Mouse (Mus musculus) midbrain, embryonic 11.5 days (tissue): ENCODE data around the gene Olfr616. TPM values are rescaled to one million over a fixed set of nuclear protein-coding genes. Genes with fewer than 3 reads are reported as not detected.
"Not testable (repeated sequence)": the region's sequence is repeated elsewhere in the genome, so short reads cannot be mapped to it uniquely, and the experiment has no call there.

ENCODE experiments used
- ATAC-seq: fragments of 200-750 bp; cut with Nextera tagmentation; 2 replicates; pipeline ENCODE4 v1.8.0; 2017; ENCODE audit warnings: moderate TSS enrichment, moderate library complexity; ENCODE audit not compliant: low FRiP score
- DNase-seq: peaks from one replicate; pipeline ENCODE4 v3.0.0; 2015; ENCODE audit warnings: low spot score; ENCODE audit errors: missing footprints
- H3K27ac ChIP-seq: fragments of 300-500 bp; sonication (generic); 2 replicates; pipeline ENCODE4 v1.5.1; 2014; ENCODE audit warnings: low read depth, low read length
- H3K27me3 ChIP-seq: fragments of 300-500 bp; sonication (generic); 2 replicates; pipeline ENCODE4 v1.6.1; 2014; ENCODE audit warnings: mild to moderate bottlenecking, low read length, moderate library complexity, mixed read lengths; ENCODE audit not compliant: control insufficient read depth, insufficient read depth
- H3K36me3 ChIP-seq: fragments of 300-500 bp; sonication (generic); 2 replicates; pipeline ENCODE4 v1.6.1; 2014; ENCODE audit warnings: mild to moderate bottlenecking, low read length, moderate library complexity, mixed read lengths; ENCODE audit not compliant: control insufficient read depth, insufficient read depth
- H3K4me1 ChIP-seq: fragments of 300-500 bp; sonication (generic); 2 replicates; pipeline ENCODE4 v1.6.1; 2014; ENCODE audit warnings: low read length; ENCODE audit not compliant: control insufficient read depth, insufficient read depth
- H3K4me2 ChIP-seq: fragments of 300-500 bp; sonication (generic); 2 replicates; pipeline ENCODE4 v1.6.1; 2014; ENCODE audit warnings: mild to moderate bottlenecking, moderate library complexity
- H3K4me3 ChIP-seq: fragments of 300-500 bp; sonication (generic); 2 replicates; pipeline ENCODE4 v1.5.1; 2014; ENCODE audit warnings: low read depth, low read length
- H3K9ac ChIP-seq: fragments of 300-500 bp; sonication (generic); 2 replicates; pipeline ENCODE4 v1.6.1; 2014; ENCODE audit warnings: low read length
- H3K9me3 ChIP-seq: fragments of 300-500 bp; sonication (generic); 2 replicates; pipeline ENCODE4 v1.6.1; 2016; ENCODE audit warnings: low read length; ENCODE audit not compliant: control insufficient read depth
- WGBS: fragments of 180-500 bp; shearing (Covaris S2); extraction: QIAGEN DNeasy Blood & Tissue Kit; methylation state at CpG from one replicate; pipeline ENCODE4 v1.1.7; 2014; 5-methylcytosine and 5-hydroxymethylcytosine counted together
- polyA plus RNA-seq: library from polyadenylated mRNA; unstranded; fragments of >200 nt; fragmentation: Nextera tagmentation; extraction: Ambion mirVana; gene quantifications from 2 replicates; pipeline ENCODE4 v1.2.1, GENCODE M21; 2014

The Olfr616 gene
- polyA plus RNA-seq = not detected in 2 replicates

GRCm38 (mm10) chr7:103569043-103569442 is at the start of gene Olfr616:
TSS of gene Olfr616 (minus strand) at chr7:103569143.
- Histone ChIP-seq H3K4me3 (no peak within 1 kb of the TSS), H3K27ac (no peak within 1 kb of the TSS), H3K36me3 (no peaks in the 10 kb centered on the region), H3K4me1 (no peaks in the 10 kb centered on the region), H3K27me3 (no peaks in the 10 kb centered on the region), H3K9me3 (no peaks in the 10 kb centered on the region), H3K9ac (no peak within 1 kb of the TSS), H3K4me2 (no peak within 1 kb of the TSS)
- no peak for DNase-seq
- WGBS = 85% methylated on average over 3 of the region's 3 CpGs
- ATAC-seq = no peak

DNA sequence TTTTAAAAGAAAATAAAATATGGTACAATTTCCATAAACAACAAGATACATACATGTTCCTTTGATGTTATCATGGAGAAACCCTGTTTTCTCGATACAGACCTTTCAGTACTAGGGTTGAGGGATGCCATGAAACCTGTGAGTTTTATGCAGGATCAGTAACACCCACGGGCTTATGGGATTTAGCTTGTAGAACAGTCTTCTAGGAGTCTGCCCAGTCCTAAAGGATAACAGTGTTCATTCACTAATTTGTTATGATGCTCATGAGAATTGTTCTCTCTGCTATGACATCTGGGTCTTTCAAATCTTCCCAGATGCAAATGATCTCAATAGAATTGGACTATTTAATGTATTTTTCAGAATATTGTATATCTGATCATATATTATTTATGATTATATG is 43.5 kb upstream of the Olfr616 start, which contains the start of gene Olfr620:
TSS of gene Olfr620 (minus strand) at position 101 of the 400 bp plus-strand sequence.
- Histone ChIP-seq H3K27me3 (no peaks in the 10 kb centered on the region), H3K4me3 (no peak within 1 kb of the TSS), H3K4me2 (no peak within 1 kb of the TSS), H3K4me1 (no peaks in the 10 kb centered on the region), H3K9ac (no peak within 1 kb of the TSS), H3K9me3 (no peaks in the 10 kb centered on the region), H3K36me3 (no peaks in the 10 kb centered on the region), H3K27ac (no peak within 1 kb of the TSS)
- 82% methylated on average over 2 of the region's 2 CpGs for WGBS
- no peak for DNase-seq
- ATAC-seq = no peak

- H3K4me2 ChIP-seq = no peak overlapping the region
- no peak overlapping the region for H3K4me3 ChIP-seq
- DNase-seq (no peak), ATAC-seq (no peak)
- no peak overlapping the region for H3K27ac ChIP-seq
- no peaks in the 10 kb centered on the region for H3K36me3 ChIP-seq
- no peaks in the 10 kb centered on the region for H3K9me3 ChIP-seq
- WGBS = 91% methylated on average over 2 of the region's 2 CpGs
- no peaks in the 10 kb centered on the region for H3K27me3 ChIP-seq
- no peak overlapping the region for H3K9ac ChIP-seq
- no peaks in the 10 kb centered on the region for H3K4me1 ChIP-seq
Observed at GRCm38 (mm10) chr7:103607425-103607824, 38.5 kb upstream of the Olfr616 start.

GRCm38 (mm10) chr7:103600275-103600674 is 31.3 kb upstream of the Olfr616 start, which contains the start of gene Olfr619:
TSS of gene Olfr619 (plus strand) at chr7:103600575.
- Histone ChIP-seq H3K27ac (no peak within 1 kb of the TSS), H3K36me3 (no peaks in the 10 kb centered on the region), H3K27me3 (no peaks in the 10 kb centered on the region), H3K9ac (no peak within 1 kb of the TSS), H3K4me3 (no peak within 1 kb of the TSS), H3K9me3 (no peaks in the 10 kb centered on the region), H3K4me1 (no peaks in the 10 kb centered on the region), H3K4me2 (no peak within 1 kb of the TSS)
- ATAC-seq (no peak), DNase-seq (no peak)

GRCm38 (mm10) chr7:103589803-103590202 is 20.9 kb upstream of the Olfr616 start, which contains the start of gene Olfr618:
TSS of gene Olfr618 (plus strand) at chr7:103590103.
- ATAC-seq (no peak), DNase-seq (no peak)
- H3K27ac ChIP-seq = no peak within 1 kb of the TSS
- 61% methylated on average over 2 of the region's 2 CpGs for WGBS
- H3K9me3 ChIP-seq = no peaks in the 10 kb centered on the region
- no peaks in the 10 kb centered on the region for H3K4me1 ChIP-seq
- H3K4me3 ChIP-seq = no peak within 1 kb of the TSS
- no peak within 1 kb of the TSS for H3K4me2 ChIP-seq
- no peak within 1 kb of the TSS for H3K9ac ChIP-seq
- no peaks in the 10 kb centered on the region for H3K36me3 ChIP-seq
- H3K27me3 ChIP-seq = no peaks in the 10 kb centered on the region

GRCm38 (mm10) chr7:103572761-103573160 is 3.8 kb upstream of the Olfr616 start, which contains the start of gene Olfr617:
TSS of gene Olfr617 (plus strand) at chr7:103573061.
- Histone ChIP-seq H3K9ac (no peak within 1 kb of the TSS), H3K9me3 (no peaks in the 10 kb centered on the region), H3K27me3 (no peaks in the 10 kb centered on the region), H3K4me2 (no peak within 1 kb of the TSS), H3K27ac (no peak within 1 kb of the TSS), H3K4me3 (no peak within 1 kb of the TSS), H3K4me1 (no peaks in the 10 kb centered on the region), H3K36me3 (no peaks in the 10 kb centered on the region)
- 91% methylated on average over 1 of the region's 1 CpGs for WGBS
- DNase-seq (no peak), ATAC-seq (no peak)

DNA sequence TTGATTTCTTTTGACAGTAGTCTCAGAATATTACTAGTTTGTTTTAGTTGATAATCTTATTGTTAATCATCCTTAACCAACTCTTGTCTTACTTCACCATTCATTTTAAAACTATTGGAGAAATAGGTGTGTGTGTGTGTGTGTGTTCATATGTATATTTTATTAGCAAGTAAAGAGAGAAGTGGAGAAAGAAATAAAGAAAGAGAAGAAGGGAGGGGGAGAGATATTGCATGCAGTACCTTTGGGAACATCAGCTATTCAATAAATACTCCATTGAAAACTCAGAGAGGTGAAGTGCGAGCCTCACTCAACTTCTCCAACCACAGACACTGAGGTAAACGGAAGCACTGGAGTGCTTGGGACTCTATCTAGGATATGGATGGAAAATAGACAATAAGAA is 13.2 kb downstream of the Olfr616 start, which contains the start of gene Olfr615:
TSS of gene Olfr615 (plus strand) at position 301 of the 400 bp plus-strand sequence.
- Histone ChIP-seq H3K9me3 (no peaks in the 10 kb centered on the region), H3K9ac (no peak within 1 kb of the TSS), H3K27me3 (no peaks in the 10 kb centered on the region), H3K4me3 (no peak within 1 kb of the TSS), H3K36me3 (no peaks in the 10 kb centered on the region), H3K4me2 (no peak within 1 kb of the TSS), H3K27ac (no peak within 1 kb of the TSS), H3K4me1 (no peaks in the 10 kb centered on the region)
- DNase-seq (no peak), ATAC-seq (no peak)
- WGBS = 87% methylated on average over 2 of the region's 2 CpGs

GRCm38 (mm10) chr7:103547774-103548173 is 21.2 kb downstream of the Olfr616 start, which contains the start of gene Olfr613:
TSS of gene Olfr613 (plus strand) at chr7:103548074.
- no peak within 1 kb of the TSS for H3K4me2 ChIP-seq
- 84% methylated on average over 2 of the region's 2 CpGs for WGBS
- H3K4me3 ChIP-seq = no peak within 1 kb of the TSS
- no peaks in the 10 kb centered on the region for H3K9me3 ChIP-seq
- no peak for ATAC-seq
- H3K36me3 ChIP-seq = no peaks in the 10 kb centered on the region
- no peak within 1 kb of the TSS for H3K27ac ChIP-seq
- H3K9ac ChIP-seq = no peak within 1 kb of the TSS
- no peaks in the 10 kb centered on the region for H3K27me3 ChIP-seq
- H3K4me1 ChIP-seq = no peaks in the 10 kb centered on the region
- DNase-seq = no peak

- H3K4me1 ChIP-seq, DNase-seq, H3K9me3 ChIP-seq, ATAC-seq, H3K4me2 ChIP-seq, H3K4me3 ChIP-seq, H3K27ac ChIP-seq, H3K9ac ChIP-seq, H3K36me3 ChIP-seq, H3K27me3 ChIP-seq: not testable (repeated sequence)
- 84% methylated on average over 2 of the region's 2 CpGs for WGBS
Observed at GRCm38 (mm10) chr7:103542617-103543016, 26.3 kb downstream of the Olfr616 start, which contains the start of gene Olfr612. TSS of gene Olfr612 (minus strand) at chr7:103542717.
